Mouse (Mus musculus) CH12.LX (cell line): ENCODE data around the gene Tll1.
A peak's percentile ranks its signal among the peaks of the same experiment; 100 is the strongest.

Experiments
- CHD1 ChIP-seq: IDR thresholded peaks from 2 replicates; pipeline ENCODE4 v1.6.1; 2012; ENCODE audit warnings: low read depth, low read length, improper control_type of control experiment, inconsistent platforms
- CTCF ChIP-seq, 2 experiments: IDR thresholded peaks in 1 of 2; conservative IDR thresholded peaks in 1 of 2; 2 replicates each; pipeline ENCODE4 v1.5.1; 2011 to 2012; ENCODE audit warnings: low read depth in 2 of 2, low read length in 2 of 2, improper control_type of control experiment in 1 of 2, inconsistent platforms in 1 of 2, mild to moderate bottlenecking in 1 of 2, moderate library complexity in 1 of 2
- ELF1 ChIP-seq: IDR thresholded peaks from 2 replicates; pipeline ENCODE4 v1.6.1; 2014; ENCODE audit warnings: low read depth, mild to moderate bottlenecking, inconsistent platforms, low read length, improper control_type of control experiment
- TBP ChIP-seq: conservative IDR thresholded peaks from 2 replicates; pipeline ENCODE4 v1.6.1; 2011; ENCODE audit warnings: low read depth, low read length, improper control_type of control experiment
- UBTF ChIP-seq: IDR thresholded peaks from 2 replicates; pipeline ENCODE4 v1.6.1; 2012; ENCODE audit warnings: low read depth, mild to moderate bottlenecking, inconsistent platforms, low read length, improper control_type of control experiment, moderate library complexity

GRCm38 (mm10) chr8:64023579-64023978 lies 182.5 kb downstream of the Tll1 start:
- TF ChIP-seq CHD1 (no peak), UBTF (no peak), CTCF (conservative IDR thresholded peaks at IDR 0.05 in 1 of 2, IDR thresholded peaks at IDR 0.05 in 1 of 2; ENCODE audit: low read depth in 2 of 2, low read length in 2 of 2) (peak in 1 of 2 experiments; percentile 42; a peak in 2 of 4 replicates), ELF1 (no peak), TBP (no peak)
